Mouse (Mus musculus): ENCODE results near the gene Fibcd1. TPM values are rescaled to one million over a fixed set of nuclear protein-coding genes. Genes with fewer than 3 reads are reported as not detected.

Fibcd1 gene
- polyA plus RNA-seq, 2 experiments: 0.28 to 0.34 TPM

GRCm38 (mm10) chr2:31811086-31811958 is 34.5 kb downstream of the Fibcd1 start:
- no peak overlapping the region for H3K27ac ChIP-seq (replicated peaks; ENCODE audit: low read depth, low read length)
- ATAC-seq (ENCODE audit: low FRiP score, low read depth): no peak
- DNase-seq (ENCODE audit: low spot score): no peak
- peaks cover 12% of the 10 kb centered on the region for H3K4me1 ChIP-seq (ENCODE audit: control insufficient read depth, insufficient read depth, low read length)
- 85% methylated on average over 14 of the region's 14 CpGs for whole genome bisulfite sequencing
- no peak overlapping the region for H3K9ac ChIP-seq (ENCODE audit: low read depth, low read length, severe bottlenecking)
- H3K27me3 ChIP-seq (ENCODE audit: control insufficient read depth, insufficient read depth, low read length): no peaks in the 10 kb centered on the region
- H3K36me3 ChIP-seq (ENCODE audit: control insufficient read depth, insufficient read depth, low read length): no peaks in the 10 kb centered on the region; the same call in 1 of the 2 replicates
- no peaks in the 10 kb centered on the region for H3K9me3 ChIP-seq (ENCODE audit: control insufficient read depth, low read length)
- H3K4me2 ChIP-seq (replicated peaks; ENCODE audit: low read depth, low read length, severe bottlenecking): no peak overlapping the region
- TF ChIP-seq POLR2A (IDR thresholded peaks at IDR 0.05; ENCODE audit: borderline replicate concordance, extremely low read depth, insufficient read depth, insufficient read length): no peak
- H3K4me3 ChIP-seq (replicated peaks; ENCODE audit: low read length): no peak overlapping the region

- Histone ChIP-seq H3K9me3 (ENCODE audit: control insufficient read depth, low read length) (no peaks in the 10 kb centered on the region), H3K27ac (replicated peaks; ENCODE audit: low read depth, low read length) (no peak within 1 kb of the TSS), H3K4me3 (replicated peaks; ENCODE audit: low read length) (no peak within 1 kb of the TSS), H3K9ac (ENCODE audit: low read depth, low read length, severe bottlenecking) (0 out of 2 replicates have a peak within 1 kb of the TSS, but pooled peaks have one; percentile 22), H3K4me1 (ENCODE audit: control insufficient read depth, insufficient read depth, low read length) (peaks cover 12% of the 10 kb centered on the region), H3K36me3 (ENCODE audit: control insufficient read depth, insufficient read depth, low read length) (no peaks in the 10 kb centered on the region; the same call in 1 of the 2 replicates), H3K4me2 (replicated peaks; ENCODE audit: low read depth, low read length, severe bottlenecking) (no peak within 1 kb of the TSS), H3K27me3 (ENCODE audit: control insufficient read depth, insufficient read depth, low read length) (no peaks in the 10 kb centered on the region)
- no peak for TF ChIP-seq POLR2A (IDR thresholded peaks at IDR 0.05; ENCODE audit: borderline replicate concordance, extremely low read depth, insufficient read depth, insufficient read length)
- 62% methylated on average over 12 of the region's 12 CpGs for WGBS
- DNase-seq (ENCODE audit: low spot score) (no peak), ATAC-seq (ENCODE audit: low FRiP score, low read depth) (no peak)
These were observed 35.4 kb downstream of the Fibcd1 start, which contains the start of gene Qrfp for GRCm38 (mm10) chr2:31810444-31810843. TSS of gene Qrfp (minus strand) at chr2:31810580.

- H3K9ac ChIP-seq (ENCODE audit: low read depth, low read length, severe bottlenecking): no peak overlapping the region
- 36% methylated on average over 2 of the region's 2 CpGs for WGBS
These were observed 36.5 kb downstream of the Fibcd1 start for GRCm38 (mm10) chr2:31809358-31809740.

GRCm38 (mm10) chr2:31808410-31809357 is 37.1 kb downstream of the Fibcd1 start:
- Histone ChIP-seq H3K9me3 (ENCODE audit: control insufficient read depth, low read length) (no peaks in the 10 kb centered on the region), H3K36me3 (ENCODE audit: control insufficient read depth, insufficient read depth, low read length) (peaks cover 17% of the 10 kb centered on the region), H3K4me1 (ENCODE audit: control insufficient read depth, insufficient read depth, low read length) (peaks cover 12% of the 10 kb centered on the region), H3K9ac (ENCODE audit: low read depth, low read length, severe bottlenecking) (no peak overlapping the region), H3K27ac (replicated peaks; ENCODE audit: low read depth, low read length) (0 out of 2 replicates have a peak overlapping the region, but pooled peaks have one; percentile 8), H3K27me3 (ENCODE audit: control insufficient read depth, insufficient read depth, low read length) (no peaks in the 10 kb centered on the region), H3K4me2 (replicated peaks; ENCODE audit: low read depth, low read length, severe bottlenecking) (no peak overlapping the region), H3K4me3 (replicated peaks; ENCODE audit: low read length) (no peak overlapping the region)
- no peak for TF ChIP-seq POLR2A (IDR thresholded peaks at IDR 0.05; ENCODE audit: borderline replicate concordance, extremely low read depth, insufficient read depth, insufficient read length)
- ATAC-seq (ENCODE audit: low FRiP score, low read depth): no peak
- DNase-seq (ENCODE audit: low spot score): no peak
- WGBS: 38% methylated on average over 28 of the region's 28 CpGs

More at GRCm38 (mm10) chr2:31809358-31809740, 36.5 kb downstream of the Fibcd1 start:
- peaks cover 10% of the 10 kb centered on the region for H3K36me3 ChIP-seq (ENCODE audit: control insufficient read depth, insufficient read depth, low read length)
- no peak for TF ChIP-seq POLR2A (IDR thresholded peaks at IDR 0.05; ENCODE audit: borderline replicate concordance, extremely low read depth, insufficient read depth, insufficient read length)
- DNase-seq (ENCODE audit: low spot score): no peak
- peaks cover 12% of the 10 kb centered on the region for H3K4me1 ChIP-seq (ENCODE audit: control insufficient read depth, insufficient read depth, low read length)
- ATAC-seq (ENCODE audit: low FRiP score, low read depth): no peak
- H3K4me3 ChIP-seq (replicated peaks; ENCODE audit: low read length): no peak overlapping the region
- H3K27me3 ChIP-seq (ENCODE audit: control insufficient read depth, insufficient read depth, low read length): no peaks in the 10 kb centered on the region
- H3K4me2 ChIP-seq (replicated peaks; ENCODE audit: low read depth, low read length, severe bottlenecking): no peak overlapping the region
- no peaks in the 10 kb centered on the region for H3K9me3 ChIP-seq (ENCODE audit: control insufficient read depth, low read length)
- no peak overlapping the region for H3K27ac ChIP-seq (replicated peaks; ENCODE audit: low read depth, low read length)
